ENCODE assay signal across 8 mouse cellular contexts in the genomic region with DNA sequence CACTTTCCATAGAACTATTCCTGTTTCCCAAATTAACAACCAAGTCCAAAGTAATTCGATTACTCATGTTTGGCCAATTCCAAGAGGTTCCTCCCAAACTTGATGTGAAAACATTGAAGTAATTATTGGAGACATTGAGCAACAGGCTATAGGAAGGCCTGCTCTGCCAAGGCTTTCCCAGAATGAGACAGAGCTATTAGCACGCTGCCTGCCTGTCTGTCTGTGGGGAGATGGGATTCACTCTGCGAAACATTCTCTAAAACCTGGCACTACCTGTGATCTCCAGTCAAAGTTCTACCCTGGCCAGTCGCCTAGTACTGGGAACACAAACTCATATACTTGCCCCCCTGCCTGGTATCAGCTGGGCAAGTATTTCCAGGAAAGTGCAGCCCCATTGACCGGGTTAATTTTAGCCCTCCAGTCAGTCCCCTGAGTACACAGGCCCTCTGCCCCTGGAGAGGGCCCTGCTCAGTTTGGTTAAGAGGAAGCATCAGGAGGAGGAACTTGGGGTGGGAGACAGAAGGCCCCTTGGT. TPM values are rescaled to one million over a fixed set of nuclear protein-coding genes. Genes with fewer than 3 reads are reported as not detected.
A peak's percentile ranks its signal among the peaks of the same experiment; 100 is the strongest.
DNase-seq lines count a peak whose midpoint lies in the region; ATAC-seq and TF ChIP-seq lines count a peak whose summit lies in the region.

No protein-coding gene starts in this region.

- DNase-seq in heart, adult 11 months, result peak; percentile 98
- DNase-seq in heart, adult 8-10 months (ENCODE audit: low spot score), result no peak
- DNase-seq in c-Kit-positive CD71-positive TER-119-positive erythroid progenitor cells, embryonic 14.5 days (ENCODE audit: low spot score), result peak; percentile 52
- peak; percentile 45 for DNase-seq in kidney, postnatal 10 days
- DNase-seq in midbrain, postnatal 0 days (ENCODE audit: low spot score), result no peak
- no peak for DNase-seq in urinary bladder, postnatal 25 days (ENCODE audit: low spot score)
- DNase-seq in frontal cortex, adult 2 months (ENCODE audit: extremely low spot score in 1 of 2, low spot score in 1 of 2), result no peak

- ATAC-seq in heart, embryonic 13.5 days (ENCODE audit: extremely low read depth, insufficient number of reproducible peaks, low FRiP score, low TSS enrichment), result no peak
- ATAC-seq in midbrain, postnatal 0 days (ENCODE audit: low FRiP score), result no peak

- no peaks in the 10 kb centered on the region for H3K36me3 ChIP-seq in heart, embryonic 13.5 days
- H3K36me3 ChIP-seq in midbrain, postnatal 0 days (ENCODE audit: insufficient read depth, low read length), result no peaks in the 10 kb centered on the region

- peak overlapping the region; percentile 97 for H3K4me3 ChIP-seq in heart, embryonic 13.5 days
- H3K4me3 ChIP-seq in midbrain, postnatal 0 days (ENCODE audit: low read depth, low read length), result peak overlapping the region; percentile 80

- peak overlapping the region; percentile 91 for H3K4me2 ChIP-seq in heart, embryonic 13.5 days
- peak overlapping the region; percentile 85 for H3K4me2 ChIP-seq in midbrain, postnatal 0 days (ENCODE audit: low read depth, low read length, poor library complexity, severe bottlenecking)

- H3K27ac ChIP-seq in heart, embryonic 13.5 days (replicated peaks), result peak overlapping the region; percentile 98
- no peak overlapping the region for H3K27ac ChIP-seq in midbrain, postnatal 0 days (ENCODE audit: low read depth, low read length)

- 5% methylated on average over 5 of the region's 5 CpGs for WGBS in heart, embryonic 13.5 days
- 37% methylated on average over 5 of the region's 5 CpGs for WGBS in midbrain, postnatal 0 days

- H3K9ac ChIP-seq in heart, embryonic 13.5 days, result peak overlapping the region; percentile 100
- 0 out of 2 replicates have a peak overlapping the region, but pooled peaks have one; percentile 36 for H3K9ac ChIP-seq in midbrain, postnatal 0 days (replicated peaks; ENCODE audit: low read length, poor library complexity, severe bottlenecking)

- H3K9me3 ChIP-seq in heart, embryonic 13.5 days, result no peaks in the 10 kb centered on the region
- H3K9me3 ChIP-seq in midbrain, postnatal 0 days (ENCODE audit: low read length), result no peaks in the 10 kb centered on the region

- H3K27me3 ChIP-seq in heart, embryonic 13.5 days (replicated peaks), result no peaks in the 10 kb centered on the region
- H3K27me3 ChIP-seq in midbrain, postnatal 0 days (ENCODE audit: insufficient read depth, low read length), result no peaks in the 10 kb centered on the region

- TF ChIP-seq CTCF in midbrain, postnatal 0 days (IDR thresholded peaks at IDR 0.05), result no peak

- H3K4me1 ChIP-seq in heart, embryonic 13.5 days, result peaks cover 56% of the 10 kb centered on the region
- H3K4me1 ChIP-seq in midbrain, postnatal 0 days (ENCODE audit: insufficient read depth, low read length), result peaks cover 3% of the 10 kb centered on the region; the same call in 1 of the 2 replicates

RNA-seq across cellular contexts. Expression of a gene that starts 1.5 kb away (rescaled TPM):
- 10 to 100 TPM; 53.9 to 60.3 (median 57.4) TPM for total RNA-seq in heart, adult 8-10 months (2022)
- polyA plus RNA-seq in heart, embryonic 13.5 days (2015; fragmentation: Nextera tagmentation; extraction: Ambion mirVana), result 46.2 and 48.1 TPM in 2 replicates
- total RNA-seq in midbrain, postnatal 0 days (2014; rRNA removed), result 10.0 and 11.0 TPM in 2 replicates
- 5.7 and 5.8 TPM in 2 replicates for polyA plus RNA-seq in midbrain, postnatal 0 days (2015; fragmentation: Nextera tagmentation; extraction: Ambion mirVana)
- polyA plus RNA-seq in frontal cortex, adult 2 months (2012; rRNA removed), result 4.7 and 5.2 TPM in 2 replicates

Comparison
In these comparisons a context has a peak if more than half of its experiments do, and no peak if none do; other contexts are left out.
1. DNase-seq: peak in heart, adult 11 months (single experiment), c-Kit-positive CD71-positive TER-119-positive erythroid progenitor cells, embryonic 14.5 days (single experiment) and kidney, postnatal 10 days (single experiment); none in heart, adult 8-10 months (single experiment), midbrain, postnatal 0 days (single experiment), urinary bladder, postnatal 25 days (single experiment) and frontal cortex, adult 2 months (0 of 2).